Mouse (Mus musculus): ENCODE results near the gene Gtse1.

- TF ChIP-seq TAL1 (IDR thresholded peaks at IDR 0.05; ENCODE audit: low read length) (no peak), GATA1 (IDR thresholded peaks at IDR 0.05; ENCODE audit: low read length) (no peak)
Measured at GRCm38 (mm10) chr15:85889235-85889634, 29.7 kb downstream of the Gtse1 start.
